Mouse (Mus musculus) ES-Bruce4 (cell line): ENCODE results near the gene Plpp3. TPM values are rescaled to one million over a fixed set of nuclear protein-coding genes. Genes with fewer than 3 reads are reported as not detected.

Experiments used
- H3K27ac ChIP-seq: 2 replicates; pipeline ENCODE4 v1.5.1; 2012; ENCODE audit warnings: low read length, inconsistent platforms; ENCODE audit not compliant: insufficient read depth
- H3K27me3 ChIP-seq: 2 replicates; pipeline ENCODE4 v1.6.1; 2012; ENCODE audit warnings: mild to moderate bottlenecking, low read length, inconsistent platforms; ENCODE audit not compliant: control insufficient read depth, poor library complexity, insufficient read depth, severe bottlenecking
- H3K36me3 ChIP-seq: 2 replicates; pipeline ENCODE4 v1.6.1; 2012; ENCODE audit warnings: inconsistent platforms, mild to moderate bottlenecking, low read length, moderate library complexity; ENCODE audit not compliant: control insufficient read depth, poor library complexity, insufficient read depth, severe bottlenecking
- H3K4me1 ChIP-seq: one replicate; pipeline ENCODE4 v1.8.1; 2011; ENCODE audit warnings: low read length; ENCODE audit not compliant: control insufficient read depth, insufficient read depth
- H3K4me3 ChIP-seq: 2 replicates; pipeline ENCODE4 v1.5.1; 2011; ENCODE audit warnings: low read depth, mild to moderate bottlenecking, low read length
- H3K9ac ChIP-seq: 2 replicates; pipeline ENCODE4 v1.6.1; 2012; ENCODE audit warnings: low read depth, mild to moderate bottlenecking, inconsistent platforms; ENCODE audit not compliant: poor library complexity, severe bottlenecking
- H3K9me3 ChIP-seq: replicated peaks from 2 replicates; pipeline ENCODE4 v1.6.1; 2012; ENCODE audit warnings: mild to moderate bottlenecking, low read length, inconsistent platforms; ENCODE audit not compliant: control insufficient read depth, poor library complexity, insufficient read depth, severe bottlenecking
- CTCF ChIP-seq: IDR thresholded peaks from one replicate; pipeline ENCODE4 v1.8.1; 2011; ENCODE audit warnings: low read depth, low read length
- EP300 ChIP-seq: IDR thresholded peaks from 2 replicates; pipeline ENCODE4 v1.6.1; 2011; ENCODE audit warnings: low read depth, low read length; ENCODE audit not compliant: insufficient read depth
- POLR2A ChIP-seq: IDR thresholded peaks from one replicate; pipeline ENCODE4 v1.8.1; 2011; ENCODE audit warnings: low read length; ENCODE audit not compliant: insufficient read depth
- polyA plus RNA-seq: library from polyadenylated mRNA; stranded (reverse); fragments of >200 nt; gene quantifications from 2 replicates; pipeline ENCODE4 v1.2.4, GENCODE M21; 2011; ENCODE audit warnings: low read depth; ENCODE audit not compliant: missing spikeins, insufficient read depth, insufficient read length

Plpp3 gene
- polyA plus RNA-seq, 1 experiment = 16.1 TPM

DNA sequence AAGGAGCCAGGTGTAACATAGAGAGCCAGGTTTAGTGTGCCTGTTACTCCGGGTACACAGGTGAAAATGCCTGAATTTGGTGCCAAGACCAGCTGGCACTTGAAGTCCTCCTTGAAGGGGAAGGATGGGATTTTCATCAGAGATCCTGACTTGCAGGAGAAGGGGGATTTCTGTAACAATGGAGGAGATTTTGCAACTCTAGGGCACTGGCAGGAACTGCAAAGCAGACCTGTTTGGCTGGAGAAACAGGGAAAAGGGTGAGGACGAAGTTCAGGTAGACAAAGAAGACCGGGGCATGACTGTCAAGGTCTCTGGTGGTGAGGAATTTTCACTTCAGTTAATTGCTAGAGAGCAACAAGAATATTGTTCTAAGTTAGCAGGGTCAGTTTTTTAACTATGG, 45.3 kb downstream of the Plpp3 start:
- H3K4me3 ChIP-seq = no peak overlapping the region
- H3K9ac ChIP-seq = no peak overlapping the region
- H3K4me1 ChIP-seq = peaks cover 21% of the 10 kb centered on the region
- H3K36me3 ChIP-seq = peaks cover 5% of the 10 kb centered on the region
- no peaks in the 10 kb centered on the region for H3K9me3 ChIP-seq
- H3K27ac ChIP-seq = peak overlapping the region; percentile 77
- TF ChIP-seq EP300 (no peak), CTCF (no peak), POLR2A (no peak)
- H3K27me3 ChIP-seq = no peaks in the 10 kb centered on the region

- no peak overlapping the region for H3K9ac ChIP-seq
- no peaks in the 10 kb centered on the region for H3K9me3 ChIP-seq
- H3K36me3 ChIP-seq = peaks cover 5% of the 10 kb centered on the region
- TF ChIP-seq POLR2A (no peak), EP300 (no peak), CTCF (no peak)
- no peaks in the 10 kb centered on the region for H3K27me3 ChIP-seq
- H3K4me1 ChIP-seq = peaks cover 20% of the 10 kb centered on the region
- H3K4me3 ChIP-seq = no peak overlapping the region
- H3K27ac ChIP-seq = peak overlapping the region; percentile 81
Measured at GRCm38 (mm10) chr4:105203303-105203761, 46.2 kb downstream of the Plpp3 start.

GRCm38 (mm10) chr4:105204071-105204470, 46.9 kb downstream of the Plpp3 start:
- Histone ChIP-seq H3K4me1 (peaks cover 20% of the 10 kb centered on the region), H3K36me3 (peaks cover 9% of the 10 kb centered on the region), H3K27ac (peak overlapping the region; percentile 96), H3K4me3 (no peak overlapping the region), H3K9ac (peak overlapping the region; percentile 52), H3K9me3 (no peaks in the 10 kb centered on the region), H3K27me3 (no peaks in the 10 kb centered on the region)
- no peak for TF ChIP-seq POLR2A
- 0 out of 2 replicates have a peak, but pooled peaks have one; percentile 6 for TF ChIP-seq EP300

GRCm38 (mm10) chr4:105205045-105205851, 48.1 kb downstream of the Plpp3 start:
- TF ChIP-seq POLR2A (no peak), EP300 (0 out of 2 replicates have a peak, but pooled peaks have one; percentile 24)
- H3K27me3 ChIP-seq = no peaks in the 10 kb centered on the region
- peak overlapping the region; percentile 52 for H3K9ac ChIP-seq
- no peak overlapping the region for H3K4me3 ChIP-seq
- no peaks in the 10 kb centered on the region for H3K9me3 ChIP-seq
- H3K36me3 ChIP-seq = peaks cover 5% of the 10 kb centered on the region
- H3K27ac ChIP-seq = peak overlapping the region; percentile 96
- H3K4me1 ChIP-seq = peaks cover 25% of the 10 kb centered on the region

GRCm38 (mm10) chr4:105206102-105206501, 49.0 kb downstream of the Plpp3 start:
- Histone ChIP-seq H3K27ac (peak overlapping the region; percentile 85), H3K9ac (peak overlapping the region; percentile 52; the same call in 1 of the 2 replicates), H3K36me3 (peaks cover 5% of the 10 kb centered on the region), H3K4me1 (peaks cover 25% of the 10 kb centered on the region), H3K4me3 (no peak overlapping the region), H3K9me3 (no peaks in the 10 kb centered on the region), H3K27me3 (no peaks in the 10 kb centered on the region)
- TF ChIP-seq EP300 = no peak
- TF ChIP-seq POLR2A = no peak
- no peak for TF ChIP-seq CTCF

DNA sequence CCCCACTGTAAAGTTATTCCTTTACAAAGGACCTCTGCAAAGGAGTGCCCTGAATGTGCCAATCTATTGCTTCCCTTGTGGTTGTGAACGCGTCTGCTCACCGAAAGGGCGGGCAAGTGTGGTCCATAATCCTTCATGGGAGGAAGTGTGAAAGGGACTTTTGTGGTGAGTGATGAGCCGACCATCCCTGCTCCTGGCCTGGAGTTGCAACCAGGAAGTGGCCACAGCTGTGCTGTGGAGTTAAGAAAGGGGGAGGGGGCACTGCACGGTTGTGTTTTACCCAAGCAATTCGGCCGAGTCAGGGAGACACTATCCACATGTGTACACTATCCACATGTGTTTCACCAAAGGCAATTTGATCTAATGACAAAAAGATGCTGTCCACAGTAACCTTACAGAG, 49.8 kb downstream of the Plpp3 start:
- H3K4me1 ChIP-seq = peaks cover 27% of the 10 kb centered on the region
- peak overlapping the region; percentile 85 for H3K27ac ChIP-seq
- H3K36me3 ChIP-seq = peaks cover 8% of the 10 kb centered on the region
- TF ChIP-seq CTCF = no peak
- H3K27me3 ChIP-seq = no peaks in the 10 kb centered on the region
- peak overlapping the region; percentile 52 for H3K9ac ChIP-seq
- H3K4me3 ChIP-seq = no peak overlapping the region
- H3K9me3 ChIP-seq = no peaks in the 10 kb centered on the region
